Mouse (Mus musculus) MEL (cell line): ENCODE measurements around the gene Xntrpc. TPM values are rescaled to one million over a fixed set of nuclear protein-coding genes. Genes with fewer than 3 reads are reported as not detected.
"Not testable (repeated sequence)": the region's sequence is repeated elsewhere in the genome, so short reads cannot be mapped to it uniquely, and the experiment has no call there.

Source experiments
- DNase-seq: peaks from one replicate; pipeline ENCODE4 v3.0.0; 2011; ENCODE audit warnings: low read depth, low spot score
- H3K27ac ChIP-seq: 2 replicates; pipeline ENCODE4 v1.5.1; 2012; ENCODE audit warnings: low read depth, mild to moderate bottlenecking, control low read depth, low read length, moderate library complexity; ENCODE audit not compliant: control insufficient read depth
- H3K27me3 ChIP-seq, 2 experiments: fragments of 150-350 bp in 1 of 2; sonication (generic) in 1 of 2; 2 replicates each; pipeline ENCODE4 v1.6.1; 2012; ENCODE audit warnings: low read length in 2 of 2, mild to moderate bottlenecking in 2 of 2, improper control_type of control experiment in 1 of 2, moderate library complexity in 1 of 2; ENCODE audit not compliant: insufficient read depth in 2 of 2, control insufficient read depth in 1 of 2
- H3K36me3 ChIP-seq, 2 experiments: 2 replicates each; pipeline ENCODE4 v1.6.1; 2012 to 2014; ENCODE audit warnings: low read length in 2 of 2, improper control_type of control experiment in 1 of 2, inconsistent platforms in 1 of 2, mild to moderate bottlenecking in 1 of 2; ENCODE audit not compliant: insufficient read depth in 2 of 2, control insufficient read depth in 1 of 2
- H3K4me1 ChIP-seq, 2 experiments: fragments of 150-350 bp in 1 of 2; sonication (generic) in 1 of 2; 2 replicates each; pipeline ENCODE4 v1.6.1; 2012; ENCODE audit warnings: low read length in 2 of 2, improper control_type of control experiment in 1 of 2, mild to moderate bottlenecking in 1 of 2; ENCODE audit not compliant: insufficient read depth in 2 of 2, control insufficient read depth in 1 of 2
- H3K4me3 ChIP-seq, 2 experiments: fragments of 150-350 bp in 1 of 2; sonication (generic) in 1 of 2; 2 replicates each; pipeline ENCODE4 v1.5.1; 2012; ENCODE audit warnings: low read depth in 2 of 2, low read length in 2 of 2, mild to moderate bottlenecking in 2 of 2, moderate library complexity in 2 of 2, control low read depth in 1 of 2, improper control_type of control experiment in 1 of 2; ENCODE audit not compliant: control insufficient read depth in 1 of 2, insufficient read depth in 1 of 2
- H3K79me2 ChIP-seq: 2 replicates; pipeline ENCODE4 v1.6.1; 2012; ENCODE audit warnings: mild to moderate bottlenecking, low read length, moderate library complexity; ENCODE audit not compliant: control insufficient read depth, poor library complexity, insufficient read depth
- H3K9ac ChIP-seq: 2 replicates; pipeline ENCODE4 v1.6.1; 2012; ENCODE audit warnings: low read depth, mild to moderate bottlenecking, control low read depth, low read length, moderate library complexity; ENCODE audit not compliant: control insufficient read depth, poor library complexity, severe bottlenecking
- H3K9me3 ChIP-seq: fragments of 150-350 bp; sonication (generic); replicated peaks from 2 replicates; pipeline ENCODE4 v1.6.1; 2012; ENCODE audit warnings: mild to moderate bottlenecking, low read length, improper control_type of control experiment, moderate library complexity; ENCODE audit not compliant: insufficient read depth
- BHLHE40 ChIP-seq: IDR thresholded peaks from 2 replicates; pipeline ENCODE4 v1.6.1; 2012; ENCODE audit warnings: low read depth, mild to moderate bottlenecking, inconsistent platforms, low read length, improper control_type of control experiment, borderline replicate concordance
- E2F4 ChIP-seq: IDR thresholded peaks from 2 replicates; pipeline ENCODE4 v1.6.1; 2011; ENCODE audit warnings: low read depth, low read length, improper control_type of control experiment, borderline replicate concordance
- EP300 ChIP-seq, 2 experiments: IDR thresholded peaks; 2 replicates each; pipeline ENCODE4 v1.6.1; 2011; ENCODE audit warnings: improper control_type of control experiment in 2 of 2, low read length in 2 of 2, low read depth in 1 of 2, mild to moderate bottlenecking in 1 of 2
- GATA1 ChIP-seq: IDR thresholded peaks from 2 replicates; pipeline ENCODE4 v1.6.1; 2011; ENCODE audit warnings: low read depth, low read length, improper control_type of control experiment
- JUND ChIP-seq: IDR thresholded peaks from 2 replicates; pipeline ENCODE4 v1.6.1; 2011; ENCODE audit warnings: low read depth, mild to moderate bottlenecking, improper control_type of control experiment, low read length
- MAFK ChIP-seq: IDR thresholded peaks from 2 replicates; pipeline ENCODE4 v1.6.1; 2011; ENCODE audit warnings: low read depth, mild to moderate bottlenecking, low read length, improper control_type of control experiment, borderline replicate concordance
- MXI1 ChIP-seq: IDR thresholded peaks from 2 replicates; pipeline ENCODE4 v1.6.1; 2011; ENCODE audit warnings: mild to moderate bottlenecking, low read depth, low read length, improper control_type of control experiment
- MYB ChIP-seq: IDR thresholded peaks from 2 replicates; pipeline ENCODE4 v1.6.1; 2011; ENCODE audit warnings: mild to moderate bottlenecking, low read depth, low read length, improper control_type of control experiment
- NELFE ChIP-seq: IDR thresholded peaks from 2 replicates; pipeline ENCODE4 v1.6.1; 2011; ENCODE audit warnings: low read depth, low read length, improper control_type of control experiment
- TAL1 ChIP-seq: IDR thresholded peaks from 2 replicates; pipeline ENCODE4 v1.6.1; 2012; ENCODE audit warnings: mild to moderate bottlenecking, inconsistent platforms, low read length, moderate library complexity, mixed read lengths
- ZKSCAN1 ChIP-seq: IDR thresholded peaks from 2 replicates; pipeline ENCODE4 v1.6.1; 2012; ENCODE audit warnings: low read depth, mild to moderate bottlenecking, inconsistent platforms, low read length, improper control_type of control experiment, moderate library complexity
- ZMIZ1 ChIP-seq: IDR thresholded peaks from 2 replicates; pipeline ENCODE4 v1.6.1; 2012; ENCODE audit warnings: low read depth, mild to moderate bottlenecking, inconsistent platforms, low read length, improper control_type of control experiment, moderate library complexity
- polyA plus RNA-seq, 2 experiments: library from polyadenylated mRNA; stranded (reverse) in 1 of 2; unstranded in 1 of 2; fragments of >175 nt in 1 of 2; fragments of >200 nt in 1 of 2; gene quantifications; 2 replicates each; pipeline versions ENCODE4 v1.2.1 to v1.2.4; 2012; ENCODE audit warnings: low replicate concordance in 2 of 2, low read depth in 1 of 2; ENCODE audit not compliant: insufficient read length in 2 of 2, insufficient read depth in 1 of 2, missing spikeins in 1 of 2
- total RNA-seq: library from RNA; depleted of rRNA; stranded (reverse); fragments of 300-350 nt; gene quantifications from 2 replicates; pipeline ENCODE4 v1.2.3, GENCODE M21; 2012

Gene Xntrpc
- total and polyA plus RNA-seq, 3 experiments, result 0.08 to 0.14 TPM; not detected in 1

DNA sequence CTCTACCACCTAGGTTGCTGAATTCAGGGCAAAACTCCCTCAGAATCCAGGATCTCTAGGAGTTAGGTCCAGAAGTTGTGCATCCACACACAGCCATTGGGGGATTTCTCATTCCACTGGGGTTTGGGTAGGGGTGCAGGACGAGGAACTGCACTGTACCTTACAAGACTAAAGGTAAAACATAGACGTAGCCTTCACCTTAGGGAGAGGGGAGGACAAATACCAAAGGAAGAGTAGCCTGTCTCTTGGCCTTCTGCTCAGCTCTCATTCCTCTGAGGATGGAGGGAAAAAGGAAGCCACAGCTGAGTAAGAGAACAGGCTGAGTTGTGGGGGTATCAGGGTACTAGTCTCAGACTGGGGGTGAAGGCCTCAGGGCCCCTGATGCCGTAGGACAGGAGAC lies 46.9 kb upstream of the Xntrpc start, which contains the start of gene Il18bp:
Gene Il18bp (minus strand): TSS at position 101 of the 400 bp plus-strand sequence.
- no peaks in the 10 kb centered on the region for H3K9me3 ChIP-seq
- no peaks in the 10 kb centered on the region for H3K79me2 ChIP-seq
- H3K9ac ChIP-seq, result no peak within 1 kb of the TSS
- no peak within 1 kb of the TSS for H3K4me3 ChIP-seq
- no peak for TF ChIP-seq GATA1
- TF ChIP-seq NELFE, result no peak
- peaks cover 0 to 4% of the 10 kb centered on the region in 2 experiments; a peak in 2 of 4 replicates for H3K36me3 ChIP-seq
- H3K4me1 ChIP-seq, result no peaks in the 10 kb centered on the region
- no peak within 1 kb of the TSS for H3K27ac ChIP-seq
- H3K27me3 ChIP-seq, result no peaks in the 10 kb centered on the region
- DNase-seq, result no peak

DNA sequence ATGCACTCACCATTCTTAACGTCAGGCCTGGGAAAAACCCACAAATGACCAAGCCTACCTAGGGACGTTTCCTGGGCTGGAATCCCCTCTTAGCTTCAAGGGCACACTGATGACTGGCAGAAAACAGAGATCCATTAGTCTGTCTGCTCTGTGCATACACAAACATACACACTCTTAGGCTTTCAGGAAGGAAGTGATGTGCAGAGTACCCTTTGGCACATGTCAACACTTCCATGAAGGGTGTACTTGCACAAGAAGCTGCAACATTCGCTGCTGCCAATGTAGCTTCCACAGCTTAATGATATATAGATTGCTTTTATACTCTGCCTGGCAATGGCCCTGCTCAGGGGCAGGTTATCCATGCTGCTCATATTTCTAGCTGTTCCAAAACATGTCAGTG lies 46.2 kb upstream of the Xntrpc start:
- no peak overlapping the region for H3K9ac ChIP-seq
- no peak overlapping the region for H3K27ac ChIP-seq
- peaks cover 0 to 3% of the 10 kb centered on the region in 2 experiments; a peak in 2 of 4 replicates for H3K36me3 ChIP-seq
- no peaks in the 10 kb centered on the region for H3K27me3 ChIP-seq
- no peaks in the 10 kb centered on the region for H3K4me1 ChIP-seq
- TF ChIP-seq TAL1 (no peak), NELFE (no peak), ZMIZ1 (no peak), JUND (no peak), BHLHE40 (no peak), MYB (no peak), EP300 (IDR thresholded peaks at IDR 0.05; ENCODE audit: low read depth in 1 of 2, low read length in 2 of 2) (no peak), E2F4 (no peak), MXI1 (no peak), ZKSCAN1 (no peak), MAFK (no peak)
- no peaks in the 10 kb centered on the region for H3K79me2 ChIP-seq
- no peaks in the 10 kb centered on the region for H3K9me3 ChIP-seq
- DNase-seq, result no peak
- no peak overlapping the region for H3K4me3 ChIP-seq

DNA sequence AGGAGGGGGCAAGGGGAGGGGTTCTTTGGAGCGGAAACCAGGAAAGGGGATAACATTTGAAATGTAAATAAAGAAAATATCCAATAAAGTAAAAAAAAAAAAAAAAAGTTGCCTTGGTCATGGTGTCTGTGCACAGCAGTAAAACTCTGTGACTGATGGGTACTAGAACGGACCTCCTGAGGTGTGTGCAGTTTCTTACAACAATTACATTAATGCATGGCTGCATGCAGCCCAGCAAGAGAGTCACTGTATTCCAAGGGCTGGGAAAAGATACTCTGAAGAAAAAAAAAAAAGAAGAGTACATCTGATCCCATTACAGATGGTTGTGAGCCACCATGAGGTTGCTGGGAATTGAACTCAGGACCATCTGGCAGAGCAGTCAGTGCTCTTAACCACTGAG lies 44.6 kb upstream of the Xntrpc start:
- H3K9ac ChIP-seq, H3K27me3 ChIP-seq, H3K9me3 ChIP-seq, H3K27ac ChIP-seq, DNase-seq, H3K79me2 ChIP-seq, H3K4me3 ChIP-seq, H3K36me3 ChIP-seq, H3K4me1 ChIP-seq: not testable (repeated sequence)
